Mouse (Mus musculus) stomach, embryonic 14.5 days (tissue): Measurements from ENCODE around the gene Rhoc. TPM values are rescaled to one million over a fixed set of nuclear protein-coding genes. Genes with fewer than 3 reads are reported as not detected.

Source experiments
- ATAC-seq: fragments of 200-750 bp; cut with Nextera tagmentation; 2 replicates; pipeline ENCODE4 v1.8.0; 2017; ENCODE audit warnings: low read depth, moderate TSS enrichment; ENCODE audit not compliant: insufficient number of reproducible peaks, insufficient read depth, low FRiP score
- H3K27ac ChIP-seq: fragments of 300-500 bp; sonication (generic); 2 replicates; pipeline ENCODE4 v1.5.1; 2014; ENCODE audit warnings: mild to moderate bottlenecking, low read length, moderate library complexity, mixed read lengths
- H3K27me3 ChIP-seq: fragments of 300-500 bp; sonication (generic); 2 replicates; pipeline ENCODE4 v1.6.1; 2014; ENCODE audit warnings: low read length, control low read depth, mixed read lengths; ENCODE audit not compliant: control insufficient read depth, insufficient read depth
- H3K36me3 ChIP-seq: fragments of 300-500 bp; sonication (generic); 2 replicates; pipeline ENCODE4 v1.6.1; 2014; ENCODE audit warnings: mild to moderate bottlenecking, control low read depth, low read length, moderate library complexity, mixed read lengths; ENCODE audit not compliant: control insufficient read depth, insufficient read depth
- H3K4me1 ChIP-seq: fragments of 300-500 bp; sonication (generic); 2 replicates; pipeline ENCODE4 v1.6.1; 2014; ENCODE audit warnings: low read length, control low read depth, mixed read lengths; ENCODE audit not compliant: control insufficient read depth, insufficient read depth
- H3K4me2 ChIP-seq: fragments of 300-500 bp; sonication (generic); replicated peaks from 2 replicates; pipeline ENCODE4 v1.6.1; 2014; ENCODE audit warnings: low read depth, low read length, control low read depth
- H3K4me3 ChIP-seq: fragments of 300-500 bp; sonication (generic); 2 replicates; pipeline ENCODE4 v1.5.1; 2014; ENCODE audit warnings: low read depth, low read length, control low read depth
- H3K9ac ChIP-seq: fragments of 300-500 bp; sonication (generic); replicated peaks from 2 replicates; pipeline ENCODE4 v1.6.1; 2014; ENCODE audit warnings: low read depth, mild to moderate bottlenecking, control low read depth, low read length, moderate library complexity, mixed read lengths
- H3K9me3 ChIP-seq: fragments of 300-500 bp; sonication (generic); 2 replicates; pipeline ENCODE4 v1.6.1; 2016; ENCODE audit warnings: low read depth, low read length, control low read depth; ENCODE audit not compliant: control insufficient read depth
- WGBS: fragments of 180-500 bp; shearing (Covaris S2); extraction: QIAGEN DNeasy Blood & Tissue Kit; methylation state at CpG from one replicate; pipeline ENCODE4 v1.1.7; 2014; 5-methylcytosine and 5-hydroxymethylcytosine counted together
- polyA plus RNA-seq: library from polyadenylated mRNA; unstranded; fragments of >200 nt; fragmentation: Nextera tagmentation; extraction: Ambion mirVana; gene quantifications from 2 replicates; pipeline ENCODE4 v1.2.1, GENCODE M21; 2014

Gene Rhoc
- polyA plus RNA-seq, 1 experiment from 2014 or later = 163 TPM

DNA sequence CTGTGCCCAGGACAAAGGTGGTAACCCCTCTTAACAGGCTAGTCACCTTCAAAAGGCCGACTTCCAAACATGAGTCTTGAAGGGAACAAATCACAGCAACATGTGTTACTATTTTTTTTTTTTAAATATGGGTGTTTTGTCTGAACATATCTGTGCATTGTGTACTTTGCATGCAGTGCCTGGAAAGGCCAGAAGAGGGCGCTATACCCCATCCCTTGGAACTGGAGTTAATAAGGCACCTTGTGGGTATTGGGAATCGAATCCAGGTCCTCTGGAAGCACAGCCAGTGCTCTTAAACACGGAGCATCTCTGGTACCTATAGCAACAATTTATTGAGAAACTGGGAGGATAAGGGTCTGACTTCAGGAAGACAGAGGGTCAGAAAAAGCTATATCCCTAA lies 23.2 kb upstream of the Rhoc start:
- Histone ChIP-seq H3K36me3 (no peaks in the 10 kb centered on the region), H3K9ac (no peak overlapping the region)
- WGBS = 27% methylated on average over 4 of the region's 4 CpGs

GRCm38 (mm10) chr3:104767141-104767540 lies 21.0 kb upstream of the Rhoc start:
- WGBS = 61% methylated on average over 2 of the region's 2 CpGs
- Histone ChIP-seq H3K27me3 (no peaks in the 10 kb centered on the region), H3K9me3 (no peaks in the 10 kb centered on the region)

More for the DNA sequence above, 23.2 kb upstream of the Rhoc start:
- ATAC-seq = no peak
- no peaks in the 10 kb centered on the region for H3K4me1 ChIP-seq
- no peaks in the 10 kb centered on the region for H3K27me3 ChIP-seq
- H3K4me2 ChIP-seq = no peak overlapping the region
- H3K27ac ChIP-seq = no peak overlapping the region
- H3K9me3 ChIP-seq = no peaks in the 10 kb centered on the region
- H3K4me3 ChIP-seq = no peak overlapping the region

GRCm38 (mm10) chr3:104767716-104768115 lies 20.5 kb upstream of the Rhoc start:
- Histone ChIP-seq H3K4me2 (no peak overlapping the region), H3K4me1 (no peaks in the 10 kb centered on the region), H3K27ac (no peak overlapping the region), H3K27me3 (no peaks in the 10 kb centered on the region), H3K36me3 (no peaks in the 10 kb centered on the region), H3K4me3 (no peak overlapping the region), H3K9me3 (no peaks in the 10 kb centered on the region), H3K9ac (no peak overlapping the region)
- WGBS = 72% methylated on average over 4 of the region's 4 CpGs
- ATAC-seq = no peak

More at GRCm38 (mm10) chr3:104767141-104767540, 21.0 kb upstream of the Rhoc start:
- no peaks in the 10 kb centered on the region for H3K4me1 ChIP-seq
- H3K9ac ChIP-seq = no peak overlapping the region
- no peak overlapping the region for H3K4me3 ChIP-seq
- H3K4me2 ChIP-seq = no peak overlapping the region
- no peak overlapping the region for H3K27ac ChIP-seq
- ATAC-seq = no peak
- no peaks in the 10 kb centered on the region for H3K36me3 ChIP-seq

DNA sequence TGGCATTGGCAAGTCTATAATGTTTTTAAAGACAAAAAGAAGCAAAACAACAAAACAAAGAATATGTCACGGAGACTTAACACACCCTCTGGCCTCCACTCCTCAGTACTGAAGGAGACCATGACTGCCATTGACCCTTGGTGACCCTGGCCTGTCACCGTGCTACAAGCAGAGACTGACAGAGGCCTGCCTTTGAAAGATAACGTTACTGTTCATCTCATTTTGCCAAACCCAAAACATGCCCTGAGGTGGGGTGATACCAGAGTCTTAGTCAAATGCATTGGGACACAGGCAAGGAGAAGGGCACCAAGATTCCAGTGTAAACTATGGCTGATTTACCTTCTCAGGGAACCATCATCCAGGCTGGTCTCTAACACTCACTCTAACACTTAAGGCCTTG lies 19.0 kb upstream of the Rhoc start:
- Histone ChIP-seq H3K4me3 (no peak overlapping the region), H3K4me2 (no peak overlapping the region), H3K9me3 (no peaks in the 10 kb centered on the region), H3K36me3 (no peaks in the 10 kb centered on the region), H3K9ac (no peak overlapping the region), H3K27ac (no peak overlapping the region), H3K27me3 (no peaks in the 10 kb centered on the region), H3K4me1 (no peaks in the 10 kb centered on the region)
- 60% methylated on average over 3 of the region's 3 CpGs for WGBS
- ATAC-seq = no peak

DNA sequence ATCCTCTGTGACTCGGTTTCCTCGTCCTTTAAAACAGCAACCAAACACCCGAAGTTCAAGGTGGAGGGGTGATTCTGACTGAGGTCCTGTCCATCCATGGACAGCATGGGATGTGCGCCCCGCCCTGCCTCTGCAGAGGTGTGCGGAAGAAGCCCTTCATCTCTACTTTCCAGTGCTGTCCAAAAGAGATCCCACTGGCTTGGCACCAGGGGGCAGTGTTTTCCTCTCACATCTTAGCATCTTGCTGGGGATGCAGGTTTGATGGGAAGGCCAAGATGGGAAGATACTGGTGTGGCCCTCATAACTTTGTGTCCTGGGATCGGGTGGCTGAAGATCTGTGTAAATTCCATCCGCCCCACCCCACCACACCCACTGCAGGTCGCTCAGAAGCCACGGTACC lies 18.1 kb upstream of the Rhoc start:
- no peak for ATAC-seq
- Histone ChIP-seq H3K4me2 (no peak overlapping the region), H3K9me3 (no peaks in the 10 kb centered on the region), H3K36me3 (no peaks in the 10 kb centered on the region), H3K9ac (no peak overlapping the region), H3K4me1 (no peaks in the 10 kb centered on the region), H3K27me3 (no peaks in the 10 kb centered on the region), H3K4me3 (no peak overlapping the region), H3K27ac (no peak overlapping the region)
- WGBS = 54% methylated on average over 10 of the region's 10 CpGs

DNA sequence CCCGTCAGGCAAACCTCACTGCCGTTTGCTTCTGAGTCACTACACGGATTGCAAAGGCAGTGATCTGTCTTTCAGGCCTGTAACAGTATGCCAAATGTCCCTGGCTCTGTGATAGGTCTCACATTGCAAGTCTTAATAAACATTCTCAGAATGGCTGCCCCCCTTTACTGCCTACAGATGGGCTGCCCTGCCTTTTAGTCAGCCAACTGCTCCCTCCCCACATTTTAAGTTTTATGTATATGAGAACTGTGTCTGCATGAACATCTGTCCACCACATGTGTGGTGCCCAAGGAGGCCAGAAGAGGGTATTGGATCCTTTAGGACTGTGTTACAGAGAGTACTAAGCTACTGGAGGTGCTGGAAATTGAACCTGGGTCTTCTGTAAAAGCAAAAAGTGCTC lies 17.3 kb upstream of the Rhoc start:
- Histone ChIP-seq H3K4me3 (no peak overlapping the region), H3K4me1 (no peaks in the 10 kb centered on the region), H3K9ac (no peak overlapping the region), H3K36me3 (no peaks in the 10 kb centered on the region), H3K27me3 (no peaks in the 10 kb centered on the region), H3K4me2 (no peak overlapping the region), H3K27ac (no peak overlapping the region), H3K9me3 (no peaks in the 10 kb centered on the region)
- ATAC-seq = no peak
- WGBS = 41% methylated on average over 3 of the region's 3 CpGs

DNA sequence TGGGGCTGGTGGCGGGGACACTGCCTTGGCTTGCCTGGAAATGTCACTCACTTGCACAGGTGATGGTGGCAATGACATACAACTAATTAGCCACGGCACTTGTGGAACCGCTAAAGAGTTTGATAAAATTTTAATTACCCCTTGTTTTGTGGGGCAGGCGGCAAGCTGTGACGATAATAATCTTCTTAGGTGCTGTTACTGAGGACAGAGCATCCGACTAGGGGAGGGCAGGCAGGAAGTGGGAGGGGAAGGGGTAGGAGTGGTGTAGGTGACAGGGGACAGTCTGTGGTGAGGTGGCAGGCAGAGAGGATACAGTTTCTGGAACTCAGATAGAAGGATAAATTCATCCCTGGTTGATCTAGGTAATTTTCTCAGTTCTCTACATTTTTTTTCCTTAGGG lies 16.7 kb upstream of the Rhoc start:
- Histone ChIP-seq H3K9me3 (no peaks in the 10 kb centered on the region), H3K4me3 (no peak overlapping the region), H3K9ac (no peak overlapping the region), H3K27me3 (0 out of 2 replicates have a peak, but pooled peaks cover 1% of the 10 kb centered on the region), H3K27ac (no peak overlapping the region), H3K4me2 (no peak overlapping the region), H3K36me3 (no peaks in the 10 kb centered on the region), H3K4me1 (no peaks in the 10 kb centered on the region)
- ATAC-seq = no peak
- 62% methylated on average over 6 of the region's 6 CpGs for WGBS

DNA sequence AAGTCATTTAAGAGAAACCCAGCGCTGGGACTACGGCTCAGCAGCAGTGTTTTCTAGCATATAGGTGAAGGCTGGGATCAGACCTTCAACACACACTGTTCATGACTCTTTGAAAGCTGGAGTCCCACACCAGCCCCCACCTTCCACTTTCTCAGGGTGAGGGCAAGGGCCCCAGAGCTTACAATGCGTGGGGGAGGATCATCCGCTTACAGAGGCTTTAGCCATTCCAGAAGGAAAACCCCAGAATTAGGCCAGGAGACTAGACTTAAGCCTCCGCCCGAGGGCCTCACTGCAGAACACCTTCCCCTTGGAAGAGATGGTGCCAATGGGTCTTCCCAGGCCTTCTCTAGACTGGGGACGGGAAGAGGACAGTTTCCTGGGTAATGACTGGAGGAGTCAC lies 14.9 kb upstream of the Rhoc start:
- H3K4me3 ChIP-seq = no peak overlapping the region
- H3K27me3 ChIP-seq = 0 out of 2 replicates have a peak, but pooled peaks cover 18% of the 10 kb centered on the region
- H3K4me2 ChIP-seq = no peak overlapping the region
- H3K4me1 ChIP-seq = no peaks in the 10 kb centered on the region
- no peak overlapping the region for H3K27ac ChIP-seq
- 76% methylated on average over 7 of the region's 7 CpGs for WGBS
- no peak for ATAC-seq
- H3K9me3 ChIP-seq = no peaks in the 10 kb centered on the region
- no peaks in the 10 kb centered on the region for H3K36me3 ChIP-seq
- no peak overlapping the region for H3K9ac ChIP-seq

GRCm38 (mm10) chr3:104777342-104777741 lies 10.8 kb upstream of the Rhoc start:
- Histone ChIP-seq H3K27me3 (0 out of 2 replicates have a peak, but pooled peaks cover 37% of the 10 kb centered on the region), H3K27ac (no peak overlapping the region), H3K4me3 (peak overlapping the region; percentile 27), H3K9me3 (no peaks in the 10 kb centered on the region), H3K4me1 (peaks cover 11% of the 10 kb centered on the region; the same call in 1 of the 2 replicates), H3K9ac (no peak overlapping the region), H3K4me2 (peak overlapping the region; percentile 45), H3K36me3 (no peaks in the 10 kb centered on the region)
- under 1% methylated on average over 20 of the region's 20 CpGs for WGBS
- ATAC-seq = no peak
